Mouse (Mus musculus): Measurements from ENCODE around the gene Cabp4. TPM values are rescaled to one million over a fixed set of nuclear protein-coding genes. Genes with fewer than 3 reads are reported as not detected.
A peak's percentile ranks its signal among the peaks of the same experiment; 100 is the strongest.

The Cabp4 gene
- total and polyA plus RNA-seq, 3 experiments: 2.8 to 11.8 (median 6.4) TPM

GRCm38 (mm10) chr19:4092750-4093149 lies 51.1 kb downstream of the Cabp4 start:
- H3K9ac ChIP-seq (ENCODE audit: insufficient read depth, low read depth): no peak overlapping the region
- H3K79me2 ChIP-seq (replicated peaks; ENCODE audit: control insufficient read depth, extremely low read depth, insufficient read depth, poor library complexity, severe bottlenecking): peaks cover under 1% of the 10 kb centered on the region
- H3K27me3 ChIP-seq (replicated peaks): peaks cover 11% of the 10 kb centered on the region
- in situ Hi-C loops (cut with MboI; ENCODE audit: low pct_ligation_motif_present, low pct_unique_long_range_greater_than_20kb, low sequenced_read_pairs): no loop called here
- peaks cover 0 to 8% of the 10 kb centered on the region in 2 experiments; a peak in 2 of 4 replicates for H3K4me1 ChIP-seq (ENCODE audit: control insufficient read depth in 1 of 2, insufficient read depth in 2 of 2)
- no peaks in the 10 kb centered on the region for H3K9me3 ChIP-seq (replicated peaks; ENCODE audit: low read length)
- no peak overlapping the region for H3K27ac ChIP-seq (ENCODE audit: insufficient read depth, low read depth)
- TF ChIP-seq BHLHE40 (IDR thresholded peaks at IDR 0.05; ENCODE audit: low read depth, low read length) (no peak), ZKSCAN1 (IDR thresholded peaks at IDR 0.05; ENCODE audit: borderline replicate concordance, low read depth, low read length) (no peak), TCF12 (IDR thresholded peaks at IDR 0.05; ENCODE audit: low read depth, low read length) (no peak), PAX5 (IDR thresholded peaks at IDR 0.05; ENCODE audit: low read length) (no peak), NRF1 (IDR thresholded peaks at IDR 0.05; ENCODE audit: low read depth, low read length) (no peak), IRF4 (IDR thresholded peaks at IDR 0.05; ENCODE audit: low read depth, low read length) (no peak), RCOR1 (conservative IDR thresholded peaks at IDR 0.05; ENCODE audit: low read depth, low read length) (no peak), CHD1 (IDR thresholded peaks at IDR 0.05; ENCODE audit: low read depth, low read length) (no peak)
- no peak overlapping the region for H3K4me2 ChIP-seq (ENCODE audit: insufficient read depth, low read depth, poor library complexity, severe bottlenecking)
- H3K36me3 ChIP-seq (replicated peaks in 1 of 2; ENCODE audit: control insufficient read depth in 1 of 2, insufficient read depth in 1 of 2, low read length in 1 of 2): no peaks in the 10 kb centered on the region
- DNase-seq (ENCODE audit: extremely low read depth): no peak
- H3K4me3 ChIP-seq (replicated peaks in 1 of 3; ENCODE audit: low read depth in 2 of 3, low read length in 2 of 3, poor library complexity in 1 of 3): no peak overlapping the region
- dilution Hi-C loops (cut with MboI; ENCODE audit: extremely low pct_ligation_motif_present, extremely low pct_unique_long_range_greater_than_20kb, low sequenced_read_pairs): no loop called here

- DNase-seq (ENCODE audit: extremely low read depth): no peak
- Histone ChIP-seq H3K79me2 (replicated peaks; ENCODE audit: control insufficient read depth, extremely low read depth, insufficient read depth, poor library complexity, severe bottlenecking) (no peaks in the 10 kb centered on the region), H3K9ac (ENCODE audit: insufficient read depth, low read depth) (no peak overlapping the region), H3K27ac (ENCODE audit: insufficient read depth, low read depth) (no peak overlapping the region), H3K4me1 (ENCODE audit: control insufficient read depth in 1 of 2, insufficient read depth in 2 of 2) (peaks cover 0 to 7% of the 10 kb centered on the region in 2 experiments; a peak in 2 of 4 replicates), H3K4me3 (replicated peaks in 1 of 3; ENCODE audit: low read depth in 2 of 3, low read length in 2 of 3, poor library complexity in 1 of 3) (no peak overlapping the region), H3K36me3 (replicated peaks in 1 of 2; ENCODE audit: control insufficient read depth in 1 of 2, insufficient read depth in 1 of 2, low read length in 1 of 2) (no peaks in the 10 kb centered on the region), H3K27me3 (replicated peaks) (peaks cover 21% of the 10 kb centered on the region), H3K4me2 (ENCODE audit: insufficient read depth, low read depth, poor library complexity, severe bottlenecking) (no peak overlapping the region), H3K9me3 (replicated peaks; ENCODE audit: low read length) (no peaks in the 10 kb centered on the region)
- dilution Hi-C loops (cut with MboI; ENCODE audit: extremely low pct_ligation_motif_present, extremely low pct_unique_long_range_greater_than_20kb, low sequenced_read_pairs): no loop called here
- no peak for TF ChIP-seq TBP (conservative IDR thresholded peaks at IDR 0.05; ENCODE audit: low read depth, low read length)
- TF ChIP-seq RAD21 (IDR thresholded peaks at IDR 0.05; ENCODE audit: low read depth, low read length): no peak
- TF ChIP-seq MEF2A (IDR thresholded peaks at IDR 0.05; ENCODE audit: borderline replicate concordance, low read depth, low read length): no peak
- TF ChIP-seq MAFK (IDR thresholded peaks at IDR 0.05; ENCODE audit: insufficient replicate concordance, low read length): peak; percentile 50; the same call in 1 of the 2 replicates
- no peak for TF ChIP-seq IRF4 (IDR thresholded peaks at IDR 0.05; ENCODE audit: low read depth, low read length)
- TF ChIP-seq NRF1 (IDR thresholded peaks at IDR 0.05; ENCODE audit: low read depth, low read length): no peak
- TF ChIP-seq RCOR1 (conservative IDR thresholded peaks at IDR 0.05; ENCODE audit: low read depth, low read length): no peak
- TF ChIP-seq ZNF384 (IDR thresholded peaks at IDR 0.05; ENCODE audit: low read depth, low read length): peak; percentile 47; the same call in 1 of the 2 replicates
- TF ChIP-seq E2F4 (IDR thresholded peaks at IDR 0.05; ENCODE audit: insufficient replicate concordance, low read depth, low read length): no peak
- no peak for TF ChIP-seq ELF1 (IDR thresholded peaks at IDR 0.05; ENCODE audit: low read depth, low read length)
- no peak for TF ChIP-seq CHD2 (IDR thresholded peaks at IDR 0.05; ENCODE audit: low read length)
- TF ChIP-seq POLR2AphosphoS2 (IDR thresholded peaks at IDR 0.05; ENCODE audit: low read depth, low read length): no peak
- in situ Hi-C loops (cut with MboI; ENCODE audit: low pct_ligation_motif_present, low pct_unique_long_range_greater_than_20kb, low sequenced_read_pairs): no loop called here
Measured at GRCm38 (mm10) chr19:4091383-4091782, 52.5 kb downstream of the Cabp4 start.

Measured in CH12.LX (cell line).